Mouse (Mus musculus): ENCODE measurements around the gene Tmem269. TPM values are rescaled to one million over a fixed set of nuclear protein-coding genes. Genes with fewer than 3 reads are reported as not detected.

The Tmem269 gene
- polyA plus RNA-seq, 1 experiment from 2014 or later, result 0.27 TPM

- under 1% methylated on average over 55 of the region's 71 CpGs for WGBS
- H3K9me3 ChIP-seq, result no peaks in the 10 kb centered on the region
- peak; percentile 96 for ATAC-seq (replicated peaks)
- peaks cover 10% of the 10 kb centered on the region; the same call in 1 of the 2 replicates for H3K36me3 ChIP-seq (replicated peaks)
- peak within 1 kb of the TSS; percentile 58 for H3K4me3 ChIP-seq
- H3K27ac ChIP-seq, result peak within 1 kb of the TSS; percentile 52
- peaks cover 16% of the 10 kb centered on the region for H3K4me1 ChIP-seq
- H3K27me3 ChIP-seq (replicated peaks), result no peaks in the 10 kb centered on the region
- H3K9ac ChIP-seq, result peak within 1 kb of the TSS; percentile 66
- peak within 1 kb of the TSS; percentile 77 for H3K4me2 ChIP-seq
Observed at GRCm38 (mm10) chr4:119232410-119233255, 14.6 kb upstream of the Tmem269 start, which contains the start of the genes AU022252 and P3h1. TSS of gene AU022252 (minus strand) at chr4:119232712. TSS of gene P3h1 (plus strand) at chr4:119232915.

DNA sequence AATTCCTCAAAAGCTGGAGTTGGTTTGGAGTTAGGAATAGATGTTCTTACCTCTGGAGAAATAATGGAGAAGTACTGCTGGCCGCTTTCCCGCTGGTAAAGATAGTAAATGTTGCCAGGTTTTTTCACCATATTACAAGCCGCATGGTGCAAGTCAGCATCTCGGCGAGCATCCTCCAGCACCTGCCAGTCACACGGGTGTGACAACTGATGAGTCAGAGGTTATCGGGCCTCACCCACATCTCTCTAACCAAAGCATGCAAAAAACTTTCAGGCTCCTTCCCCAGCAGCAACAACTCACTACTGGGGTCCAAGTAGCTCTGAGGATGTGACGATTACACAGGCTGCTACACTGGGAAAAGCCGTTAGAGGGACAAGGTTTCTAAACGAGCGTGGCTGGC is 8.7 kb upstream of the Tmem269 start:
- 96% methylated on average over 11 of the region's 11 CpGs for WGBS
- H3K9me3 ChIP-seq, result no peaks in the 10 kb centered on the region
- no peak overlapping the region for H3K27ac ChIP-seq
- H3K4me3 ChIP-seq, result no peak overlapping the region
- no peaks in the 10 kb centered on the region for H3K27me3 ChIP-seq (replicated peaks)
- H3K9ac ChIP-seq, result no peak overlapping the region
- no peak overlapping the region for H3K4me2 ChIP-seq
- H3K36me3 ChIP-seq (replicated peaks), result peaks cover 13% of the 10 kb centered on the region
- no peak for ATAC-seq (replicated peaks)
- H3K4me1 ChIP-seq, result peaks cover 5% of the 10 kb centered on the region; the same call in 1 of the 2 replicates

DNA sequence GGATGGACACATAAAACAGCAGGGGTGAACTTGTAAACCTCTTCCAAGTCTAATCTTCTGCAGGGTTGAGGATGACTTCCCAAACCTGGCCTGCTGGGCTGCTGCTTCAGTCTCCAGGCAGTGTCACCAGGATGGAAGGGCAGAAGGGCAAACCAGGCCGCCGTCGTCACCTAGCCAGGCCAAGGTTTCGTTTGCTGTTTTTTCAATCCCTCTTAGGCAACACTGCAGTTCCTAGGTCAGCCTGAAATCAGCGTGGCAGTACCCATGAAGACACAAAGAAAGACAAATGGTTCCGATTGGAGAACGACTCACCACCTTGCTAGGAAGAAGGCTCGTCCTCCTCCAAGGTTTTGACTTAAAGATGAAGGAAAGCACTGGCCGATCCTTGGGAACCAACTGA is 7.7 kb upstream of the Tmem269 start:
- 89% methylated on average over 9 of the region's 9 CpGs for WGBS
- Histone ChIP-seq H3K4me2 (no peak overlapping the region), H3K9me3 (no peaks in the 10 kb centered on the region), H3K4me1 (no peaks in the 10 kb centered on the region), H3K36me3 (replicated peaks) (peaks cover 13% of the 10 kb centered on the region), H3K27ac (no peak overlapping the region), H3K27me3 (replicated peaks) (no peaks in the 10 kb centered on the region), H3K4me3 (no peak overlapping the region), H3K9ac (no peak overlapping the region)
- no peak for ATAC-seq (replicated peaks)

GRCm38 (mm10) chr4:119224534-119224933 is 6.5 kb upstream of the Tmem269 start:
- H3K4me1 ChIP-seq, result no peaks in the 10 kb centered on the region
- H3K27me3 ChIP-seq (replicated peaks), result no peaks in the 10 kb centered on the region
- H3K4me2 ChIP-seq, result no peak overlapping the region
- no peak overlapping the region for H3K9ac ChIP-seq
- no peak overlapping the region for H3K4me3 ChIP-seq
- H3K9me3 ChIP-seq, result no peaks in the 10 kb centered on the region
- peaks cover 13% of the 10 kb centered on the region for H3K36me3 ChIP-seq (replicated peaks)
- no peak for ATAC-seq (replicated peaks)
- no peak overlapping the region for H3K27ac ChIP-seq
- WGBS, result 92% methylated on average over 3 of the region's 3 CpGs

- 83% methylated on average over 1 of the region's 1 CpGs for WGBS
- Histone ChIP-seq H3K27ac (no peak overlapping the region), H3K4me2 (no peak overlapping the region), H3K27me3 (replicated peaks) (no peaks in the 10 kb centered on the region), H3K9ac (no peak overlapping the region), H3K4me3 (no peak overlapping the region), H3K9me3 (no peaks in the 10 kb centered on the region), H3K4me1 (no peaks in the 10 kb centered on the region), H3K36me3 (replicated peaks) (peaks cover 13% of the 10 kb centered on the region)
- no peak for ATAC-seq (replicated peaks)
Observed at GRCm38 (mm10) chr4:119223696-119224095, 5.7 kb upstream of the Tmem269 start.

GRCm38 (mm10) chr4:119216667-119217066 is 1.4 kb downstream of the Tmem269 start:
- WGBS, result 83% methylated on average over 8 of the region's 8 CpGs
- Histone ChIP-seq H3K27me3 (replicated peaks) (no peaks in the 10 kb centered on the region), H3K4me1 (no peaks in the 10 kb centered on the region), H3K9ac (no peak overlapping the region), H3K36me3 (replicated peaks) (no peaks in the 10 kb centered on the region), H3K4me3 (no peak overlapping the region), H3K4me2 (no peak overlapping the region), H3K9me3 (no peaks in the 10 kb centered on the region), H3K27ac (no peak overlapping the region)
- no peak for ATAC-seq (replicated peaks)

- Histone ChIP-seq H3K36me3 (replicated peaks) (peaks cover 6% of the 10 kb centered on the region; the same call in 1 of the 2 replicates), H3K4me3 (no peak overlapping the region), H3K27ac (no peak overlapping the region), H3K4me1 (no peaks in the 10 kb centered on the region), H3K27me3 (replicated peaks) (no peaks in the 10 kb centered on the region), H3K9me3 (no peaks in the 10 kb centered on the region), H3K4me2 (no peak overlapping the region), H3K9ac (no peak overlapping the region)
- 17% methylated on average over 8 of the region's 8 CpGs for WGBS
- ATAC-seq (replicated peaks), result peak; percentile 75
Observed at GRCm38 (mm10) chr4:119204672-119205071, 13.3 kb downstream of the Tmem269 start.

DNA sequence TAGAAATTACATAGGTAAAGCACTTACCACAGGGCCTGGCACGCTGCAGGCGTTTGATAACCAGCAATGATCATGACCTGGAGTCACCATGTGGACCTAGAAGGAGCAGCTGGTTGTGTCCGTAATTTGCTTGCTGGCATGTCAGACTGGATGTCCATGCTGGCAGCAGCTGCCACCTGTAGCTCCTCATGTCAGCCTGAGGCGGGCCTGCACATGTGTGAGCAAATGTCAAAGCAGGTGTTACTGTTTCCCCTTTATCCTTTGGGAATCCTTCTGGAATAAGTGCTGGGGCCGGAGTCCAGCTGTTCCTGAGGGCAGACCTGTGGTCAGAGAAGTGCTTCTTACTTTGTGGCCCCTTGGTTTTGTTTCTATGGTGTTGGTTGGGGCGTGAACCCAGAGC is 19.9 kb downstream of the Tmem269 start:
- Histone ChIP-seq H3K4me3 (no peak overlapping the region), H3K27me3 (replicated peaks) (no peaks in the 10 kb centered on the region), H3K4me1 (peaks cover 21% of the 10 kb centered on the region), H3K9ac (no peak overlapping the region), H3K4me2 (peak overlapping the region; percentile 58), H3K27ac (no peak overlapping the region), H3K9me3 (no peaks in the 10 kb centered on the region), H3K36me3 (replicated peaks) (peaks cover 6% of the 10 kb centered on the region; the same call in 1 of the 2 replicates)
- ATAC-seq (replicated peaks), result no peak
- 87% methylated on average over 6 of the region's 6 CpGs for WGBS

DNA sequence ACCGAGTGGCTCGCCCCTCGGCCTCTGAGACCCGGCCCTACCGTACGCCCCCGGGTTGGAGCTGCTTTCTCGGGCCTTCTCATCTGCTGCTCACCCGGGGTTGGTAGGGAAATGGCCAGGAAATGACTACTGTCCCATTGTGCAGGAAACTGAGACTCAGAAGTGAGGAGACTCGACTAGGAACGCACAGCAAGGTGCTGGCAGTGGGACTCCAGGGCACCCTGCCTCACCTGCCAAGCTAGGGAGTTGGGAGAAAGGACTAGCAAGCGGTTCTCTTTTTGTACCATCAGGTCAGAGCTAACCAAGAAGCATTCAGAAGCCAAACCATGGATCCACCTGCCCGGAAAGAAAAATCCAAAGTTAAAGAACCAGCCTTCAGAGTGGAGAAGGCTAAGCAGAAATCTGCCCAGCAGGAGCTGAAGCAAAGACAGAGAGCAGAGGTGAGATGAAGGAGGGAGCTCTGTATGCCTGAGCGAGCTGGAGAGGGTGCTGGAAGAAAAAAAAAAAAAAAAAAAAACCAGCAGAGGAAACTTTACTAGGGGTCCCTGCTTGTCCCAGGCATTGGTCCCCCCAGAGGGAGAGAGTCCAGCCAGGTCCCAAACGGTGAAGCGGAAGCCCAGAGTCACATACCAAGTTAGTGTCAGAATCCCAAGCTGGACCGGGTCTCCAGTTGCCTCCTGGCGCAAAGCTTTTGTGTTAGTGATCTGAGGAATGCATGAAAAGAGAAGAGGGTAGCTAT is 22.3 kb downstream of the Tmem269 start:
- Histone ChIP-seq H3K4me2 (peak overlapping the region; percentile 58), H3K4me3 (peak overlapping the region; percentile 56), H3K36me3 (replicated peaks) (peaks cover under 1% of the 10 kb centered on the region; the same call in 1 of the 2 replicates), H3K27me3 (replicated peaks) (no peaks in the 10 kb centered on the region), H3K27ac (peak overlapping the region; percentile 77), H3K9me3 (no peaks in the 10 kb centered on the region), H3K4me1 (peaks cover 21% of the 10 kb centered on the region), H3K9ac (peak overlapping the region; percentile 61)
- WGBS, result 4% methylated on average over 18 of the region's 18 CpGs
- peak; percentile 7 for ATAC-seq (replicated peaks)

- no peaks in the 10 kb centered on the region for H3K36me3 ChIP-seq (replicated peaks)
- no peaks in the 10 kb centered on the region for H3K27me3 ChIP-seq (replicated peaks)
- peak; percentile 89 for ATAC-seq (replicated peaks)
- peak within 1 kb of the TSS; percentile 61 for H3K9ac ChIP-seq
- no peaks in the 10 kb centered on the region for H3K9me3 ChIP-seq
- peaks cover 21% of the 10 kb centered on the region for H3K4me1 ChIP-seq
- WGBS, result 1% methylated on average over 43 of the region's 47 CpGs
- H3K4me3 ChIP-seq, result peak within 1 kb of the TSS; percentile 56
- peak within 1 kb of the TSS; percentile 58 for H3K4me2 ChIP-seq
- peak within 1 kb of the TSS; percentile 77 for H3K27ac ChIP-seq
Observed at GRCm38 (mm10) chr4:119194909-119195581, 23.0 kb downstream of the Tmem269 start, which contains the start of gene Svbp. TSS of gene Svbp (plus strand) at chr4:119195306.

DNA sequence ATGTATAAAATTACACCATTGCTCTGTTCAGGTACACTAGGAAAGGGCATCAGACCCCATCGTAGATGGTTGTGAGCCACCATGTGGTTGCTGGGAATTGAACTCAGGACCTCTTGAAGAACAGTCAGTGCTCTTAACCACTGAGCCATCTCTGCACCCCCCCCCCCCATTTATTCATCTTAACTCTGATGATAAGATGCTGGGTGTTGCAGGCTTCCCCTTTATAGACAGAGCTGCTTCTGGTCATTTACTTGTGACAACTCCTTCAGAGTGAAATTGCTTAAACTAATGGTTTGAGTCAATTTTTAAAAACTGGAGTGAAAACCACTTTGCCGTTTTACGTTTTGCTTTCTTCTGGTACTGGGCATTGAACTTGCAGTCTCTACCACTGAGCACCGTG is 25.3 kb downstream of the Tmem269 start:
- WGBS, result 85% methylated on average over 4 of the region's 4 CpGs
- no peak overlapping the region for H3K27ac ChIP-seq
- H3K4me2 ChIP-seq, result no peak overlapping the region
- no peak overlapping the region for H3K4me3 ChIP-seq
- H3K4me1 ChIP-seq, result peaks cover 9% of the 10 kb centered on the region
- no peaks in the 10 kb centered on the region for H3K27me3 ChIP-seq (replicated peaks)
- no peaks in the 10 kb centered on the region for H3K9me3 ChIP-seq
- H3K36me3 ChIP-seq (replicated peaks), result no peaks in the 10 kb centered on the region
- ATAC-seq (replicated peaks), result no peak
- no peak overlapping the region for H3K9ac ChIP-seq

- Histone ChIP-seq H3K4me1 (no peaks in the 10 kb centered on the region), H3K4me3 (no peak overlapping the region), H3K9me3 (no peaks in the 10 kb centered on the region), H3K4me2 (no peak overlapping the region), H3K27me3 (replicated peaks) (no peaks in the 10 kb centered on the region; the same call in 1 of the 2 replicates), H3K27ac (no peak overlapping the region), H3K36me3 (replicated peaks) (no peaks in the 10 kb centered on the region), H3K9ac (no peak overlapping the region)
- no peak for ATAC-seq (replicated peaks)
- 73% methylated on average over 3 of the region's 3 CpGs for WGBS
Observed at GRCm38 (mm10) chr4:119191273-119191672, 26.7 kb downstream of the Tmem269 start.
